Mouse (Mus musculus): ENCODE results near the gene Lsamp. TPM values are rescaled to one million over a fixed set of nuclear protein-coding genes. Genes with fewer than 3 reads are reported as not detected.

Lsamp gene
- polyA plus RNA-seq, 1 experiment from 2014 or later = 168 TPM

DNA sequence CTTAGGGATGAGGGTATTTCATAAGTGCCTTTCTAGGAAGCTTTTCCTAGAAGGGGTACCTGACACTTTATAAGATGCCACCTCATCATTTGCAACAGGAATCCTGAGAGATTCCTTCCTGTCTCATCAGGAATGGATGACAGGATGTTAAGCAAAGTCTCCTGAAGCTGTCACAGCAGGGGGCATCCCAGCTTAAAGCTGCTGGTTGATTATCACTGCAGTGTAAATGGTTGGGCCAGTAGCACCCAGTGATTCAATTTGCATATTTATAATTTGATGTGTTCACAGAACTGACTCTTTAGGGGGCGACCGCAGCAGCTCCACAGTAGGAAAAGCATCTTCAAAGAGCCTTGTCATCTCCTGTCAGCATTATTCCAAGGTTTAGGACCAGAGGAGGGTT is 1656.7 kb downstream of the Lsamp start:
- Histone ChIP-seq H3K36me3 (ENCODE audit: control insufficient read depth, insufficient read depth, low read length) (no peaks in the 10 kb centered on the region), H3K9me3 (ENCODE audit: control insufficient read depth, low read length) (no peaks in the 10 kb centered on the region), H3K27ac (ENCODE audit: low read depth, low read length) (no peak overlapping the region), H3K4me3 (ENCODE audit: low read depth, low read length) (no peak overlapping the region), H3K9ac (replicated peaks; ENCODE audit: low read depth, low read length) (no peak overlapping the region), H3K4me1 (ENCODE audit: control insufficient read depth, insufficient read depth, low read length) (no peaks in the 10 kb centered on the region), H3K4me2 (ENCODE audit: low read depth, low read length) (no peak overlapping the region), H3K27me3 (ENCODE audit: control insufficient read depth, insufficient read depth, low read length) (no peaks in the 10 kb centered on the region)
- no peak for ATAC-seq (ENCODE audit: low read depth)
- WGBS = 73% methylated on average over 2 of the region's 2 CpGs

GRCm38 (mm10) chr16:41653261-41653660 is 1669.1 kb downstream of the Lsamp start:
- Histone ChIP-seq H3K4me1 (ENCODE audit: control insufficient read depth, insufficient read depth, low read length) (no peaks in the 10 kb centered on the region), H3K27ac (ENCODE audit: low read depth, low read length) (no peak overlapping the region), H3K9ac (replicated peaks; ENCODE audit: low read depth, low read length) (no peak overlapping the region), H3K36me3 (ENCODE audit: control insufficient read depth, insufficient read depth, low read length) (no peaks in the 10 kb centered on the region), H3K4me3 (ENCODE audit: low read depth, low read length) (no peak overlapping the region), H3K9me3 (ENCODE audit: control insufficient read depth, low read length) (no peaks in the 10 kb centered on the region), H3K4me2 (ENCODE audit: low read depth, low read length) (no peak overlapping the region), H3K27me3 (ENCODE audit: control insufficient read depth, insufficient read depth, low read length) (no peaks in the 10 kb centered on the region)
- WGBS = 93% methylated on average over 2 of the region's 2 CpGs
- ATAC-seq (ENCODE audit: low read depth) = no peak

DNA sequence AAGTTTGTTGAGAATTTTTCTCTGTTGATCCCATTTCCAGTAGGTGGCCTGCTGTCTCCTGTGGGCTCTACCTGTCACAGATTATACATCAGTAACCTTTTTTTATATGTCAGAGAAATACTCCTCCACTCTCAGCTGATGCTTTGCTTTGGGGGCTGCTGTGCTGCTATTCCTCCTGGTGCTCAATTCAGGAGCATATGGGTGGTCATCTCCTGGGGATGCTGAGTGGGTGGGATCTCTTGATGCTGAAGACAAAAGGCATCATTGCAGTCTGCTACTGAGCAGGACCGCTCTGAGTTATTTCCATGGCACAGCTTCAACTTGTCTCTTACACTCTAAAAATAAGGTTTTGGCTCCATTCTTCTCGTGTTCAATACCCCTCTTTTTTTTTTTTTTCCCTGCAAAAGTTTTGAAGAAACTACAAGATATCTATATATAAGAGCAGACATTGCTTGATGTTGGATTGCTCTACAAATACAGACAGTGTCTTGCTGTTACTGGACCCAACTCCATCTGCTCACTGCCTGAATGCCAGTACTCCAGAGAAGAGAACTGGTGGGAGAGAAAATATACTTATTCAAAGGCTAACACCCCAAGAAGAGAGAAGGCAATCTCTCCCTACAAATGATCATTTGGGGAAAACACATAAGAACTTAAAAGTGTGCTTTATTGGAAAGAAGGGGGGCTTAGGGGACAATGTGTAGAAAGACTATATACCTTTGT is 1690.3 kb downstream of the Lsamp start:
- H3K27me3 ChIP-seq (ENCODE audit: control insufficient read depth, insufficient read depth, low read length) = no peaks in the 10 kb centered on the region

DNA sequence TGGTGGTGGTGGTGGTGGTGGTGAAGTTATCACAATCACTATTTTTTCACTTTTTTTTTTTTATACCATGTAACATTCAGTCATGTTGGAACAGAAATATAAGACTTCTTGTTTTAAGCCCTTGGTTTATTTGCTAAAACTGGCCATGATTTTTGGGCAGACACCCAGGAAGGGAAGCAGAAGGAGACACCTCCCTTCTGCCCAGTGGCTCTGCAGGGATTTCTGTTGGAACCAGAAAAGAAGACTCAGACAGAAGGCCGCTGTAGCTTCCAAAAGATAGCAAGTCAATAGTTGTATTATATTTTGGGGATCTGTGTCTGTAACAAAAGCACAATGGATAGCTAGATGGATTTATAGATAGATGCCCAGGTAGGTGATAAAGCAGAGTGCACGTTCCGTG is 1691.6 kb downstream of the Lsamp start:
- Histone ChIP-seq H3K27ac (ENCODE audit: low read depth, low read length) (no peak overlapping the region), H3K4me3 (ENCODE audit: low read depth, low read length) (no peak overlapping the region), H3K9ac (replicated peaks; ENCODE audit: low read depth, low read length) (no peak overlapping the region), H3K27me3 (ENCODE audit: control insufficient read depth, insufficient read depth, low read length) (no peaks in the 10 kb centered on the region), H3K4me1 (ENCODE audit: control insufficient read depth, insufficient read depth, low read length) (no peaks in the 10 kb centered on the region), H3K4me2 (ENCODE audit: low read depth, low read length) (no peak overlapping the region), H3K9me3 (ENCODE audit: control insufficient read depth, low read length) (no peaks in the 10 kb centered on the region), H3K36me3 (ENCODE audit: control insufficient read depth, insufficient read depth, low read length) (no peaks in the 10 kb centered on the region)
- 83% methylated on average over 3 of the region's 3 CpGs for WGBS
- ATAC-seq (ENCODE audit: low read depth) = no peak

More for the DNA sequence above, 1690.3 kb downstream of the Lsamp start:
- Histone ChIP-seq H3K36me3 (ENCODE audit: control insufficient read depth, insufficient read depth, low read length) (no peaks in the 10 kb centered on the region), H3K27ac (ENCODE audit: low read depth, low read length) (no peak overlapping the region), H3K4me3 (ENCODE audit: low read depth, low read length) (no peak overlapping the region), H3K4me1 (ENCODE audit: control insufficient read depth, insufficient read depth, low read length) (no peaks in the 10 kb centered on the region), H3K4me2 (ENCODE audit: low read depth, low read length) (no peak overlapping the region), H3K9ac (replicated peaks; ENCODE audit: low read depth, low read length) (no peak overlapping the region), H3K9me3 (ENCODE audit: control insufficient read depth, low read length) (no peaks in the 10 kb centered on the region)
- 87% methylated on average over 2 of the region's 2 CpGs for WGBS
- no peak for ATAC-seq (ENCODE audit: low read depth)

DNA sequence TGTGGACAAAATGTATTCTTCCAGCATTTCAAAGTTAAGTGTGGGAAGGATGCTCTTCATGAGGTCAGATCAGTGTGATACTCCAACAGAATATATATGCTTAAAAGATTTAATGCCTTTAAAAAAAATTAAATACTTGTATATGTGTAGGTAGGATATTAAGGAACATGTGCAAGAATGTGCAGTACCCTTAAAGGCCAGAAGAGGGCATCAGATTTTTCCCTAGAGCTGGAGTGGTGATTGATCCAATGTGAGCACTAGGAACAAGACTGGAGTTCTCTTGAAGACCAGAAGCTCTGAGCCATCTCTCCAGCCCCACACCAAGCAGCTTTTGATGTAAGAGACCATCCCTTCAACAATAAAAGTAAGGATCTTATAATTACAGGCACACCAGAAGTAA is 1708.3 kb downstream of the Lsamp start:
- no peak for ATAC-seq (ENCODE audit: low read depth)
- no peak overlapping the region for H3K4me2 ChIP-seq (ENCODE audit: low read depth, low read length)
- no peaks in the 10 kb centered on the region for H3K36me3 ChIP-seq (ENCODE audit: control insufficient read depth, insufficient read depth, low read length)
- no peaks in the 10 kb centered on the region for H3K4me1 ChIP-seq (ENCODE audit: control insufficient read depth, insufficient read depth, low read length)
- H3K9ac ChIP-seq (replicated peaks; ENCODE audit: low read depth, low read length) = no peak overlapping the region
- H3K27ac ChIP-seq (ENCODE audit: low read depth, low read length) = no peak overlapping the region
- no peak overlapping the region for H3K4me3 ChIP-seq (ENCODE audit: low read depth, low read length)
- H3K9me3 ChIP-seq (ENCODE audit: control insufficient read depth, low read length) = no peaks in the 10 kb centered on the region
- H3K27me3 ChIP-seq (ENCODE audit: control insufficient read depth, insufficient read depth, low read length) = no peaks in the 10 kb centered on the region

DNA sequence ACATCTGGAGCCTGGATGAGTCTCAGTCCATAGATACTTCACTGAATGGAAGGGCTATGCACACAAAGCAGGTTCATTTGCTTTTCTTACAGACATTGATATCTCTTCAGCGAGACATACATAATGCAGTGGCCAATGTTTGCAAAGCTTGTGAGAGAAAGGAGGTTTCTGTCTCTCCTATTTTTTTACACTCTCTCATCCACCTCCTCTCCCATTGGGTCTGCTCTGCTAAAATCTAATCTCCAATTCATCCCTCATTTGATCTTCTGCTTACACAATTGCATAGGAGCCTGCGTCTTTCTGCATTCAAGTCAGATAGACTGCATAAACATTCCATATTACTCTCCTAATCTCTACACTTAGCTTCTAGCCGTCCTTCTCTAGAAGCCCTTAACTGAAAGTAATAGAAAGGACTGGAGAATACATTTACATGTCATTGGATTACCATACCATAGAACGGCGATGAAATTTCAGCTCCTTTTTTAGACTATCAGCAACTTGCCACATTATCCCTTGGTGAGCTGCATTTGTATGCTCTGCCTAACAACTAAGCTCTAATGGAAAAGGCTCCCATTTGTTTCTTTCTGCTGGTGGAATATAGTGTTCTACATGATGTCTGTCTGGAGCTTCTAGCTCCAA is 1717.7 kb downstream of the Lsamp start:
- no peak overlapping the region for H3K4me2 ChIP-seq (ENCODE audit: low read depth, low read length)
- WGBS = 87% methylated on average over 5 of the region's 5 CpGs
- ATAC-seq (ENCODE audit: low read depth) = no peak
- H3K4me1 ChIP-seq (ENCODE audit: control insufficient read depth, insufficient read depth, low read length) = no peaks in the 10 kb centered on the region
- no peaks in the 10 kb centered on the region for H3K36me3 ChIP-seq (ENCODE audit: control insufficient read depth, insufficient read depth, low read length)
- no peak overlapping the region for H3K4me3 ChIP-seq (ENCODE audit: low read depth, low read length)
- H3K9me3 ChIP-seq (ENCODE audit: control insufficient read depth, low read length) = no peaks in the 10 kb centered on the region
- no peak overlapping the region for H3K27ac ChIP-seq (ENCODE audit: low read depth, low read length)
- no peak overlapping the region for H3K9ac ChIP-seq (replicated peaks; ENCODE audit: low read depth, low read length)
- no peaks in the 10 kb centered on the region for H3K27me3 ChIP-seq (ENCODE audit: control insufficient read depth, insufficient read depth, low read length)

- Histone ChIP-seq H3K9me3 (ENCODE audit: control insufficient read depth, low read length) (no peaks in the 10 kb centered on the region), H3K27ac (ENCODE audit: low read depth, low read length) (peak overlapping the region; percentile 12; the same call in 1 of the 2 replicates), H3K9ac (replicated peaks; ENCODE audit: low read depth, low read length) (no peak overlapping the region), H3K4me1 (ENCODE audit: control insufficient read depth, insufficient read depth, low read length) (no peaks in the 10 kb centered on the region), H3K27me3 (ENCODE audit: control insufficient read depth, insufficient read depth, low read length) (no peaks in the 10 kb centered on the region), H3K4me2 (ENCODE audit: low read depth, low read length) (no peak overlapping the region), H3K4me3 (ENCODE audit: low read depth, low read length) (no peak overlapping the region), H3K36me3 (ENCODE audit: control insufficient read depth, insufficient read depth, low read length) (no peaks in the 10 kb centered on the region)
- ATAC-seq (ENCODE audit: low read depth) = peak; percentile 91
- 47% methylated on average over 9 of the region's 9 CpGs for WGBS
Measured at GRCm38 (mm10) chr16:41728900-41729585, 1744.9 kb downstream of the Lsamp start.

- no peak overlapping the region for H3K27ac ChIP-seq (ENCODE audit: low read depth, low read length)
- no peak overlapping the region for H3K4me3 ChIP-seq (ENCODE audit: low read depth, low read length)
- H3K4me2 ChIP-seq (ENCODE audit: low read depth, low read length) = no peak overlapping the region
- H3K9me3 ChIP-seq (ENCODE audit: control insufficient read depth, low read length) = no peaks in the 10 kb centered on the region
- no peaks in the 10 kb centered on the region for H3K27me3 ChIP-seq (ENCODE audit: control insufficient read depth, insufficient read depth, low read length)
- no peak overlapping the region for H3K9ac ChIP-seq (replicated peaks; ENCODE audit: low read depth, low read length)
- H3K36me3 ChIP-seq (ENCODE audit: control insufficient read depth, insufficient read depth, low read length) = no peaks in the 10 kb centered on the region
- ATAC-seq (ENCODE audit: low read depth) = no peak
- H3K4me1 ChIP-seq (ENCODE audit: control insufficient read depth, insufficient read depth, low read length) = no peaks in the 10 kb centered on the region
- WGBS = 92% methylated on average over 1 of the region's 1 CpGs
Measured at GRCm38 (mm10) chr16:41729911-41730310, 1745.8 kb downstream of the Lsamp start.

DNA sequence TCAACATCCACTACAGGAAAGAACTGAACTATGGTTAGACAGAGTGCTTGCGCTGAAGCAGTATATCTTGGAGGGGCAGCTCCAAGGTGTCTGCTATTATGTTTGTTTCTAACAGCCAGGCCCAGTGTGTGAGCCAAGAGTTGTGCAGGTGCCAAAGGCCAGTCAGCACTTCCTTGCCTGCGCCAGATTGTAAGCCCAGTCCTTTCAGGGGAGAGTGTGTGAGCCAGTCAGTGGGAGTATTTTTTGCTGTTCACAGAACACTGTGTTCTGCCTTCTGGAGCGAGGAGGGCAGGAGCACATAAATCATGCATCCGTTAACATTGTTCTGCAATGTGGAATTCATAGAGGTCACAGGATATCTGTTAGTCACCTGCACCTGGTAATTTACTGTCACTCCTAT is 1760.9 kb downstream of the Lsamp start:
- H3K9me3 ChIP-seq (ENCODE audit: control insufficient read depth, low read length) = no peaks in the 10 kb centered on the region
- H3K4me1 ChIP-seq (ENCODE audit: control insufficient read depth, insufficient read depth, low read length) = no peaks in the 10 kb centered on the region
- no peaks in the 10 kb centered on the region for H3K36me3 ChIP-seq (ENCODE audit: control insufficient read depth, insufficient read depth, low read length)
- peak; percentile 78; the same call in 1 of the 2 replicates for ATAC-seq (ENCODE audit: low read depth)
- no peak overlapping the region for H3K9ac ChIP-seq (replicated peaks; ENCODE audit: low read depth, low read length)
- no peak overlapping the region for H3K4me2 ChIP-seq (ENCODE audit: low read depth, low read length)
- no peaks in the 10 kb centered on the region for H3K27me3 ChIP-seq (ENCODE audit: control insufficient read depth, insufficient read depth, low read length)
- H3K4me3 ChIP-seq (ENCODE audit: low read depth, low read length) = no peak overlapping the region
- WGBS = 55% methylated on average over 4 of the region's 4 CpGs
- no peak overlapping the region for H3K27ac ChIP-seq (ENCODE audit: low read depth, low read length)
